Mouse (Mus musculus) bone marrow, adult 2 months (tissue): ENCODE measurements at regions not wholly inside any gene's neighbourhood (a gene's known extent, or its start where the extent isn't known, plus 50 kb on each side); places are given as distances from the start of the nearest gene placed in this dataset.

Source experiments
- CTCF ChIP-seq: fragments of 200-500 bp; IDR thresholded peaks from 2 replicates; pipeline ENCODE4 v1.5.1; 2011; ENCODE audit warnings: low read length, control low read depth; ENCODE audit not compliant: control insufficient read depth, insufficient read depth
- POLR2A ChIP-seq: fragments of 200-500 bp; IDR thresholded peaks from 2 replicates; pipeline ENCODE4 v1.6.1; 2011; ENCODE audit warnings: low read depth, mild to moderate bottlenecking, control low read depth, low read length, borderline replicate concordance; ENCODE audit not compliant: control insufficient read depth

DNA sequence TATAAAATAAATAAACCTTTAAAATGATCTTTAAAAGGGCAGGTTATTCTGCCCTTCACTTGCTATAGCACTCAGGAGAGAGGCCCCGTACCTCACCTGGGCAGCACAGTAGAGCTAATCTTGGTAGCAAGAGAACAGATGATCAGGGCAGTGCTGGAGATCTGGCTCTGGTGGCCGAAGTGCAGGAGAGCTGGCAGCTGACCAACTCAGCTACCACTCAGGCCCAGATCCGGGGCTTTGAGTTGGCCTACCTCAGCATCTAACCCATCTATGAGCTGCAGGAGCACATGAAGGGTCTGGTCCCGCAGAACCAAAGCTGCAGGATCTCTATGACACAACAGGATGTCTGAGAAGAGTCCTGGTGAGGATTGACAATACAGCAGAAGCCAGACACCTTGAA is 928.0 kb downstream of the 4930447A16Rik start:
- TF ChIP-seq CTCF (no peak), POLR2A (no peak)
